Mouse (Mus musculus): Measurements from ENCODE around the gene Sart3. TPM values are rescaled to one million over a fixed set of nuclear protein-coding genes. Genes with fewer than 3 reads are reported as not detected.
"Not testable (repeated sequence)": the region's sequence is repeated elsewhere in the genome, so short reads cannot be mapped to it uniquely, and the experiment has no call there.

Sart3 gene
- total RNA-seq, 2 experiments from 2014 or later = 8.0 to 9.2 TPM

DNA sequence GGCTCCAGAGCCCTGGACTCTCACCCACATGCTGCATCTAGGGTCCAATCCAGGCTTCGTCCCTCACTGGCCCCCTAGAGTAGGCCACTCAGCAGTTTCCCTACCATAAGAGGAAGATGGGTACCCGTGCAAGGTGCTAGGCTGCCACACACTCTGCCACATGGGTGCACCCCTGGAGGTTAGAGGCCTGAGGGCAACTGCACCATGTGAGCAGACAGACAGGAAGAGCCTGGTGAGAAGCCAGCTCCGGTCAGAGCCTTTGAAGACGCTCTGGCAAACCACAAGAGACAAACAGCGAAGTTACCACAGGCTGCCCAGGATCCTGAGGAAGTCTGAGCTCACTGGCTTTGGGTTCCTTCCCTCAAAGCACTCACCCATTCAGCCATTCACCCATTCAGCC, 14.7 kb upstream of the Sart3 start:
- Histone ChIP-seq H3K4me3 (no peak overlapping the region), H3K27ac (no peak overlapping the region)
- no peak for DNase-seq
- TF ChIP-seq CTCF (IDR thresholded peaks at IDR 0.05) = no peak
- intact Hi-C loops (cut with DNase I) = no loop called here

DNA sequence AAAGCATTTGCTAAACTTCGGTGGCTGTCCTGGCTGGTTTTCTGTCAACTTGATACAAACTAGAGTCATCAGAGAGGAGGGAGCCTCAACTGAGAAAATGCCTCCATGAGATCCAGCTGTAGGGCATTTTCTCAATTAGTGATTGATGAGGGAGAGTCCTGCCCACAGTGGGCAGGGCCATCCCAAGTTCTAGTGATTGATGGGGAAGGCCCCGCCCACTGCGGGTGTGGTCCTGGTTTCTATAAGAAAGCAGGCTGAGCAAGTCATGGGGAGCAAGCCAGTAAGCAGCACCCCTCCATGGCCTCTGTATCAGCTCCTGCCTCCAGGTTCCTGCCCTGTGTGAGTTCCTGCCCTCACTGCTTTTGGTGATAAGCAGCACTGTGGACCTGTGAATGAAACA, 11.8 kb upstream of the Sart3 start:
- H3K27ac ChIP-seq = peak overlapping the region; percentile 75
- DNase-seq; intact Hi-C loops (cut with DNase I): not testable (repeated sequence)
- peak overlapping the region; percentile 48 for H3K4me3 ChIP-seq

DNA sequence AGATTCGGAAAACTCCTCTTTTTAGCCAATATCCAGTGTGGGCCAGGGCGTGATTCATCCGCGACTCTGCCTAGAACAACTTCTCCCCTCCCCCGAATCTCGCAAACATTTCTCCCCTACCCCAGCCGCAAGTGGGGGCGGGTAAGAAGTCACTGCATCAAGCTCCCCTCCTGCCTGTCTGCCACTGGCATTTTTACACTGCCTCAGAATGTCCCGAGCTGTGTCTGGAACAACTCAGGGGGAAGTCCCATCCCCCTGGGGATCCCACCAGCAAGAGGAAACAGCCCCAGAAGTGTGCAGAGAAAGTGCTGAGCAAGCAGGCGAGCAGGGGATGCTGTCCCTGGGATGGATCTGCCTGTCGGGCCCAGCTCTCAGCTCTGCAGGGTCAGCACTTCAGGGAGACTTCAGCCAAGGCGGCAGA, 11.3 kb upstream of the Sart3 start:
- no peak for TF ChIP-seq CTCF (IDR thresholded peaks at IDR 0.05)
- Histone ChIP-seq H3K27ac (peak overlapping the region; percentile 75), H3K4me3 (peak overlapping the region; percentile 48)
- DNase-seq = peak; percentile 64
- intact Hi-C loops (cut with DNase I) = no loop called here

DNA sequence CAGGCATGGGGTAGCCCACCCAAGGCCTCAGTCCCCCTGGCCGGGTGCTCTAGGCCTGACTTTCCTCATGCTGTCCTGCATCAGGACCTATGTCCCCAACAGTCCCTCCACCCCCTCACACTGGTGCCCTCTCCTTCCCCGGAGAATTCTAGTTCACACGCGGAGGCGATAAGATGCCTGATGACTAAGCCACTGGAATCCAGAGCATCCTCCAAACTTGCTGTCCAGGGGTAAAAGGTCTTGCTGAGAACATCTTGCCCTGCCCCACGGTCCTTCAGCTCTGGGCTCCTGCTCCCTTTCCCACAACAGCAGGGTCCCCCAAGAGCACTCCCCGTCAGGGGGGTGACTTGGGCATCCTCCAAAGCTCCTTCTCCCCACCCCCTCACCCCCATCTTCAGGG, 10.3 kb upstream of the Sart3 start:
- TF ChIP-seq CTCF (IDR thresholded peaks at IDR 0.05) = no peak
- DNase-seq = peak; percentile 19
- Histone ChIP-seq H3K27ac (peak overlapping the region; percentile 75), H3K4me3 (no peak overlapping the region)
- intact Hi-C loops (cut with DNase I) = no loop called here

DNA sequence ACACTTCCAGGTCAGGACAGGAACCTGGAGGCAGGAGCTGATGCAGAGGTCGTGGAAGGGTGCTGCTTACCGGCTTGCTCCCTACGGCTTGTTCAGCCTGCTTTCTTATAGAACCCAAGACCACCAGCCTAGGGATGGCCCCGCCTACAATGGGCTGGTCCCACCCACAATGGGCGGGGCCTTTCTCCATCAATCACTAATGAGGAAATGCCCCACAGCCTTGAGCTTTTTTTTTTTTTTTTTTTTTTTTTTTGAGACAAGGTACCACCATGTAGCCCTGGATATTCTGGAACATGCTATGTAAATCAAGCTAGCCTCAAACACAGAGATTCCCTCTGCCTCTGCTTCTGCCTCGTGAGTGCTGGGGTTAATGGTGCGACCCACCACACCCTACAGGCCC, 9.6 kb upstream of the Sart3 start:
- TF ChIP-seq CTCF (IDR thresholded peaks at IDR 0.05) = no peak
- intact Hi-C loops (cut with DNase I) = no loop called here
- no peak overlapping the region for H3K27ac ChIP-seq
- no peak for DNase-seq
- H3K4me3 ChIP-seq = no peak overlapping the region

DNA sequence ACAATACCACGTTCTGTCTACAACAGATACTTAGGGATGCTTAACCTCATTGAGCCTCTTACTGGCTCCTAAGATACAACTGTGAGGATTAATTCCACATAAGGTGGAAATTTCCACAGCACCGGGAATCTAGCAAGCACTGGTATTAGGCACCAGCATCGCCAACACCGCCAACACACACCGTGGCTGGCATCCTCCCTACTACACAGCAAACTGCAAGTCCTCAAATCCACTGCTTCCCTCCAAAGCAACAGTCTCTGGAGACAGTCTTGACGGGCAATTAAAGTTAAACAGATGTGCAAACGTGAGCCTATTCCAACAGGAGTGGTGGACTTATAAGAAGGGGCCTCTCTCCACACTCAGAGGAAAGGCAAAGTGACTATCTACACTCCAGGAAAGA, 8.9 kb upstream of the Sart3 start:
- H3K27ac ChIP-seq = 0 out of 2 replicates have a peak overlapping the region, but pooled peaks have one; percentile 3
- no peak for TF ChIP-seq CTCF (IDR thresholded peaks at IDR 0.05)
- intact Hi-C loops (cut with DNase I) = no loop called here
- H3K4me3 ChIP-seq = no peak overlapping the region
- DNase-seq = no peak

DNA sequence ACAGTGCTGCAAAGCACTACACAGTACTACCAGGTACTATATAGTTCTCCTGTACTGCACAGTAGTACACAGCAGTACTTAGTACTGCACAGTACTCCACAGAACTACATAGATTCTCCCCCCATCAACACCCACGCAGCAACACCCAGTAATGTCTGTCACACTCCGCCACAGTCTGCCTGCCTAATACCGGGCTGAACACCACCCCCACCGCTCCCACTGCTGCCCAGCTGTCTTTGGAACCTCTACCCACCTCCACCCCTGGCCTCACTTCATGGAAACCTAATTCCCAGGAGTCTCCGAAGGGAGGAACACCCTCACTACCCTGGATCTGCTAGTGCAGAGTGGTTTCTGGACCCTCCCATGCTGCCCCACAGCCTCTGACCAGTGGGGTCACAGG, 8.5 kb upstream of the Sart3 start:
- Histone ChIP-seq H3K27ac (0 out of 2 replicates have a peak overlapping the region, but pooled peaks have one; percentile 3), H3K4me3 (no peak overlapping the region)
- intact Hi-C loops (cut with DNase I) = no loop called here
- no peak for TF ChIP-seq CTCF (IDR thresholded peaks at IDR 0.05)
- DNase-seq = no peak

DNA sequence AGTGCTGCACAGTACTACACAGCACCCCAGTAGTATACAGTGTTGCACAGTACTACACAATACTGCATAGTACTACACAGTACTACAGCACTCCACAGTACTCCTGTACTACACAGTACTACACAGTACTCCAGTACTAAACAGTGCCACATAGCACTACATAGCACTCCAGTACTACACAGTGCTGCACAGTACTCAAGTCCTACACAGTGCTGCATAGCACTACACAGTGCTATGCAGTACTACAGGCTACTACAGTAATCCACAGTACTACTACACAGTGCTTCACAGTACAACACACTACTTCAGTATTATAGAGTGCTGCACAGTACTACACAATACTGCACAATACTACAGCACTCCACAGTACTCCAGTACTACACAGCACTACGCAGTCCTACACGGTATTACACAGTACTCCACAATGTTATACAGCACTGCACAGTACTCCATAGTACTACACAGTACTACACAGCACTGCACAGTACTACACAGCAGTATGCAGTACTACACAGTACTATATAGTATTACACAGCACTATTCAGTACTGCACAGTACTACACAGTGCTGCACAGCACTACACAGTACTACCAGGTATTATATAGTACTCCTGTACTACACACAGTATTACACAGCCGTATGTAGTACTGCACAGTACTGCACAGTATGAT, 7.9 kb upstream of the Sart3 start:
- no peak for TF ChIP-seq CTCF (IDR thresholded peaks at IDR 0.05)
- DNase-seq = no peak
- intact Hi-C loops (cut with DNase I) = no loop called here
- no peak overlapping the region for H3K4me3 ChIP-seq
- H3K27ac ChIP-seq = no peak overlapping the region

DNA sequence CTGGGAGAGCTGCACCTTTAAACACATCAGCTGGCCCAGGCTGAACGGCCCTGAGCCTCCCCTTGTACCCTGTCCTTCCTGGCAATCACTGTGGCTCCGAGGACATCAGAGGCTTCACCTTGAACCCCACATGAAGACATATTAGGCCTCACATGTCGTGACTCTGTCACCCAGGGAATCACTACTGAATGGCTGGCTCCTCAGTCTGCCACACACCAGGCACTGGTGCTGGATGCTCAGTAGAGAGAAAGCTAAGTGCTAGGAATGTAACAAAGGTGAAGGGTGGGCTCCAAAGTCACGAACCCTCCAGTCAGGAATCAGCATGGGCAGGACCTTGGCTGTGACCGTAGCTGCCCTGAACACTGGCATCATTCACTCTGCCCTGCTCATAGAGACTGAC, 7.3 kb upstream of the Sart3 start:
- no peak overlapping the region for H3K27ac ChIP-seq
- no peak for DNase-seq
- H3K4me3 ChIP-seq = no peak overlapping the region
- intact Hi-C loops (cut with DNase I) = no loop called here
- no peak for TF ChIP-seq CTCF (IDR thresholded peaks at IDR 0.05)

DNA sequence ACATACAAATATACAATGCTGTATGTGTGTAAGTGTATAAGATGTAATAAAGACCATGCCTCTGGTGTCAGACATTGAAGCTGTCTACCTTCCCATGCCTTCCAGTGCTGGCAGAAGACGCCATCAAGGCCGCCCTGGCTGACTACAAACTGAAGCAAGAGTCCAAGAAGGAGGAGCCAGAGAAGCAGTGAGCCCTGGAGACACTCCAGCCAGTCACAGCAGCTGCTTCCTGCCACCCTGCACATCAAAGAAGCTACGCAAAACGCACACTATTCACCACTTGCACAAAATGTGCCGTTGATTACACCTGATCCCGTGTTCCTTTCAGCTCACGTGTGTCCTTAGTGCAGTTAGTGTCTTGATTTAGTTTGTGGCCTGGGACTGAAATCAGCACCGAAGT, 5.4 kb upstream of the Sart3 start:
- H3K27ac ChIP-seq; DNase-seq; H3K4me3 ChIP-seq; intact Hi-C loops (cut with DNase I): not testable (repeated sequence)

DNA sequence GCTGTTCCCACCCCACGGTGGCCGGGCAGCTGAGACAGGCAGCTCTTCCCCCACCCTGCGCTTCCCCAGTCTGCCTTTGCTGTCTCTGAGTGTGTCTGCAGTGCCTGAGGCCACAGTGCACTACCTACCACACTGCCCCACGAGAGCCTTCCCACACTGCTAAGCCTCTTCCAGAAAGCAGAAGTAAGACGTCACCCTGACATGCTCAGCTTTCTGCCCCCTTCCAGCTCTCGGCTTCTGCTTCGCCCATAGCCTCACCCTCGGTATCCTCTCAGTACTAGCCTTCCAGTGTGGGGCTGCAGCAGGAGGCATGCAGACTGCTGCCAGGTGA, 4.6 kb upstream of the Sart3 start:
- no peak overlapping the region for H3K4me3 ChIP-seq
- DNase-seq = no peak
- no peak for TF ChIP-seq CTCF (IDR thresholded peaks at IDR 0.05)
- H3K27ac ChIP-seq = no peak overlapping the region
- intact Hi-C loops (cut with DNase I) = no loop called here

DNA sequence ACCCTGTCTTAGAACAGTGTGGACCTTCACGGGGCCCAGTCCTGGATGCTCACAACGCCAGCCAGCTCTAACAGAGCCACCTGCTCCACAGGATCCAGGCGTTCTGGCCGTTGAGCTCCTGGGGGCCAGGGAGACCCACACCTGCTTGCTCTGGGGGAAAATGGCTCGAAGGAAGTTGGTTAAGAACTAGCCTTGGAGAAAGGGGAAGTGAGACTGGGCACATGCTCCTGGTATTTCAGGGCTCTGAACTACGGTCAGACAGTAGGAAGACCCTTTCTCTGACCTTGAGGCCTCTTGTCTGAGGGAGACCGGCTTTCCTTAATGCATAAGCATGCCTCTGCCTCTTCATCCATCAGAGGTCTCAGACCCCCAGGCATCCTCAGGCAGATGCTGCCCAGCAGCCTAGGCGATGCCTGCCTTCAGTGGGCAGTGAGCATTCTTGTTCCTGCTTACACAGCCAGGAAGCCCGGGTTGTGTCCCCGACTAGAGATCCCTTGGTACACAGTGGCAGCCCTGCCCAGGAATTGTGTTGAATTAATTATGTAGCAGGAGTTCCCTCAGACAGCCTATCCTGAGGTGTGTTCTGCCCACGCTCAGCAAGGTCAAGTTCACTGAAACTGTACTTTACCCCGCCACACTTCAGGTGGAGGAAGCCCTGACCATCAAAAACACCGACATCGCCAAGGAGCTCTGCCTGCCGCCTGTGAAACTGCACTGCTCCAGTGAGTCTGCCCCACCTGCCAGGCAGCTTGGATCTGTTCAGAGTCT, 4.0 kb upstream of the Sart3 start:
- Histone ChIP-seq H3K27ac (no peak overlapping the region), H3K4me3 (no peak overlapping the region)
- no peak for TF ChIP-seq CTCF (IDR thresholded peaks at IDR 0.05)
- no peak for DNase-seq
- intact Hi-C loops (cut with DNase I) = no loop called here

DNA sequence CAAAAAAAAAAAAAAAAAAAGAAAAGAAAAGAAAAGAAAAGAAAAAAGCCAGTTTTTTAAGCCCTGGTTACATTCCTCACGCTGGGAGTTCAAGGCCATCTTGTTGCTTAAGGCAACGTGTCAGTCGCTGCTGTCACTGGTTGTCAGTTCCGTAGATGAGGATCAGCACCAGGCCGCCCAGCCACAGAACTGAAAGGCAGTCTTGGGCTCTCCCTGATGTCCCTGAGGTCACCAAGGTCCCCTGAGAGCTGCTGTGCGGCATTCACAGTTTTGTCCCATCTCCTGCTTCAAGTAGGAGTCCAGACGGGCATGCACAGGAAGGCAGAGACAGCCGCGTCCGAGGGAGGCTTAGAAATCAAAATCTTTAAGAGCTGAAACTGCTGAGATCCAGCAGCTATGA, 3.3 kb upstream of the Sart3 start:
- no peak overlapping the region for H3K27ac ChIP-seq
- DNase-seq = no peak
- H3K4me3 ChIP-seq = no peak overlapping the region
- TF ChIP-seq CTCF (IDR thresholded peaks at IDR 0.05) = no peak
- intact Hi-C loops (cut with DNase I) = no loop called here

DNA sequence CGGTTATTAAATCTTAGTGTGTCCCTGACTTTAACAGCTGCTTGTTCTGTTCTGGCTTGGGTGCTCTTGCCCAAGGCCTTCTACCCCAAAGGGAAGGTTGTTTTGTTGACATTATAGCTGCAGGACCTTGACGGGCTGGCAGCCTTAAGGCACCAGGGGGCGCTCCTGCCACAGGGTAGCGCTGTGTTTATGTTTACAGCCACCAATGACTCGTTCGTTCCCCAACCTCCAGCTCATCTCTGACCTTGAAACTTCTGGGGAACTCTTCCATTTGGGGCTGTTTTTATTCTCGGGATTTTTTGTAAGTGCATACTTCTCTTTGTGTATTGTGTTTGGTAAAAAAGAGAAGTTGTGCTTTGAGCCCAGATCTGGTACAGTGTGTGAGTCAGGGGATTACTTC, 1.4 kb upstream of the Sart3 start:
- TF ChIP-seq CTCF (IDR thresholded peaks at IDR 0.05) = peak; percentile 97; the same call in 1 of the 2 replicates
- H3K27ac ChIP-seq = peak overlapping the region; percentile 100
- peak; percentile 91 for DNase-seq
- peak overlapping the region; percentile 92 for H3K4me3 ChIP-seq
- intact Hi-C loops (cut with DNase I) = loop anchor here (1.0 to 5.0 kb wide), 3 partner anchors 37 to 179 kb away; no protein-coding TSS in a partner anchor
